Mouse (Mus musculus): Measurements from ENCODE around the gene Ift140. TPM values are rescaled to one million over a fixed set of nuclear protein-coding genes. Genes with fewer than 3 reads are reported as not detected.

Gene Ift140
- total RNA-seq, 2 experiments from 2014 or later, result 25.6 to 30.1 TPM

- DNase-seq (ENCODE audit: low spot score in 2 of 2), result no peak
Measured at GRCm38 (mm10) chr17:25068690-25069089, 52.8 kb downstream of the Ift140 start.

GRCm38 (mm10) chr17:25076906-25077305, 61.0 kb downstream of the Ift140 start:
- DNase-seq (ENCODE audit: low spot score in 2 of 2), result no peak

DNA sequence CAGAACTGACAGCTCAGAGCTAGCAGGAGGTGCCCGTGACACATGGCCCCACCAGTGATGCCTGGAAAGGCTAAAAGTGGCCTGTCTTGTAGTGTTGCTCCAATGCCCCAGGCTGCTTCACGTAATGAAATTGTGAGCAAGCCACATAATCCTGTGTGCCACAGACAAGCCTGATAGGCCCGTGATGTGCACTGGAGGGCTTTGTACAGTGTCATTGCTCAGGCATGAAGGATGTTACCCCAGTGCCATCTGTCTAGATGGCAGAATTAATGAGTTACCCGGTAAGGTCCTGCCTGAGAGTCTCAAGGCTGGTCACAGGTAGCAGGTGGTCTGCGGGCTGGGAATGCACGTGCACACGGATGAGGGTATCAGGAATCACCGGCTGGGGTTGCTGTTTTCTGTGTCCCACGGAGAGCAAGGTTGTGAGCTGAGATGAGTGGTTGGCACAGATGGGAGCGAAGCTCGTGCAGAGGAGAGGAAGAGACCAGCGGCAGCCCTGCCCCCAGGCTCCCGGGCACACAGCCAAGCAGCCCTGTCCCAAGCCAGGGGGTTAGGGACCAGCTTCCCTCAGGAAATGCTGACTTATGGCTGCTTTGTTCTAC, 62.0 kb downstream of the Ift140 start:
- DNase-seq (ENCODE audit: low spot score in 2 of 2), result peak; percentile 72 to 77

GRCm38 (mm10) chr17:25080210-25080609, 64.3 kb downstream of the Ift140 start:
- DNase-seq (ENCODE audit: low spot score in 2 of 2), result no peak

DNA sequence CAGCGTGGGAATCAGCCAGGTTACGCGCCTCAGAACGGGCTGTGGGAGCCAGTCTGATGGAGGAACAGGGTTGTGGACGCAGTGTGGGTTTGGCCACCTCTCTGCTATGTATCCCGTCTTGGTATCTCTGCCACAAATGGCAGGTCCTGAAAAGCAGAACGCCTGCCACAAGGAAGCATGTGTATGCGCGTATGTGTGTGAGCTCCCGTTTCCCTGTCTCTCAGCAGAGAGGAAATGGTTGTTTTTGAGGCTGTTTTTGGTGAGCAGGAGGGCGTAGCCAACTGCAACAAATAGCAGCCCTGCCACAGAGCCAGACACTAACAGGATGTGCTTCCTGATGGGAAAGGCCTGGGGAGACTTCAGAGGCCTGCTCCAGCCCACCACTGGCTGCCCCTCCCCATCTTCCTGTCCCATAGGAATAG, 65.1 kb downstream of the Ift140 start:
- DNase-seq (ENCODE audit: low spot score in 2 of 2), result no peak

DNA sequence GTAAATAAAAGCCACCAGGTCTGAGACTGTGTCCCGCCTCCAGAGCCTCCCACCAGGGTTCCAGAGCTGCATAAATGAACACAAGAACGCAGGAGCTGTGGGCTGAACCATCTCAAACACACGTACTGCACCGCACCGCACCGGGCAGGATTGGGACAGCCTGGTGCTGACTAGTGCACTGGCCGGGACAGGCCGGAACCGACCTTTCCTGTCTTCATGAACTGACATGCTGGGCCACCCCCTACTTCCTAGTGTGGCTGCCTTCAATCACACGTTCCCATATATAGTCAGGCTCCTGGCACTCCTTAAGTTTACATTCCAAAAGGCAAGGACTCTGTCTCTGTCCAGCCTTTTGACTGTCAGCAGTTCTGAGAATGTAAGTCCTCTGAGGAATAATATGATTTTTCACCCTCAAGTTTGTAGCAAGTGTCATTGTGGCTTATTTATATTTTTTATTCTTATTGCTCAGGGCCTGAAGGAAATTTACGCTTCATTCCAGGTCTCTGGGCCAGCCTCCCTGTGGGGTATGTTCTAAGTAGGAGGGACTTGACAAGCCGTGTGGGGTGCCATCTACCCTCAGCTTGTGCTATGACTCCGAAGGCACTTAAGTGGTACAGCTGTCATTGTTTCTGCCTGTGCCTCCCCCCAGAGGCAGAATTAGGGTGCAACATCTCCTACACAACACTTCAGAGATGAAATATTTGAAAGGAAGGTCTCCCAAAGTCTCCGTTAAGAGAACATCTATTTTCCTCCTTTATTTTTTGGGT, 66.4 kb downstream of the Ift140 start:
- no peak for DNase-seq (ENCODE audit: low spot score in 2 of 2)

GRCm38 (mm10) chr17:25082887-25083286, 67.0 kb downstream of the Ift140 start:
- DNase-seq (ENCODE audit: low spot score in 2 of 2), result no peak

DNA sequence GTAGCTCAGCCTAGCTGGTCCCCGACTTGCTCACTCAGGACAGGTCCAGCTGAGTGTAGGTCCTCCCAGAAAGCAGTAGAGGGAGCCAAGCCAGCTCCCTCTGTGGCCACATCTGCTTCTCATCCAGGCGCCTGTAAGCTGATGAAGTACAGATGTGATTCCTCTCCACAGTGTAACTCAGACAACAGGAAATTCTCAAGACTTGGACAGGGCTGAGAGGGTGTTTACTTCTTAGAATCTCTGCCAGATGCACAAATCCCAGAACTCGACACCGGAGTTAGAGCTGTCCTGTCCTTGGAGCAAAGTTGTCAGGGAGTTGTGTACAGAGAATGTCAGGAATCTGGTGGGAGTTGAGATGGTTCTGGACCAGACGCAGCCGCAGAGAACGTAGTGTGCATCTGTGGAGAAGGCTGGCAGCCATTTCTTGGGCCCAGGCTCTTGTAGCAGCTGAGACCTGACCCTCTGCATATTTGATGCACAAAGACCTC, 67.6 kb downstream of the Ift140 start, which contains the start of gene Tmem204:
TSS of gene Tmem204 (minus strand) at position 148 of the 488 bp plus-strand sequence.
- DNase-seq (ENCODE audit: low spot score in 2 of 2), result no peak

DNA sequence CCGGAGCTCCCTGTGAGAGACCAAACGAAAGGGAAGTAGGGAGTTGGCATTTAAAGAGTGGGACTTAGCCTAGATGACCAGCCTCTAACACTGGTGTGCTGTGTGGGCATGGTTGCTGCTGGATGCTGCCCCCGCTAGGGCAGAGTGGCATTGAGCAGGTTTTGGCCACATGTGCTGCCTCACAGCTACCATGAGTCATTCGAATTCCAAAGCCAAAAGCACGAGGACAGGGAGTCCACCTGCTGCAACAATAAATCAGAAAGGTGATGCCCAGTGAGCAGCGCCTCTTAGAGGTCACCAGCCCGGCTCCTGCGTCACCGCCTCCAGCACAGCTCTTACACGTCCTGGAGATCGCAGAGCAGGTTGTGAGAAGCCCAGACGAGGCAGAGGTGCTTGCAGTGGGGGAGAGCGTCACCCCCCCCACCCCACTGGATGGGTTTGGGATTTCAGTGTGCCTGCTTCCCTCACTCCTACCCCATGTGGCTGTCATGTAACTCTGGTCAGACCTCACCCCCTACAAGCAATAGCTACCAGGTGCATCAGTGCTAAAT, 69.0 kb downstream of the Ift140 start:
- no peak for DNase-seq (ENCODE audit: low spot score in 2 of 2)

GRCm38 (mm10) chr17:25086724-25087123, 70.8 kb downstream of the Ift140 start:
- DNase-seq (ENCODE audit: low spot score in 2 of 2), result no peak

- DNase-seq (ENCODE audit: low spot score in 2 of 2), result no peak
Measured at GRCm38 (mm10) chr17:25089158-25089557, 73.3 kb downstream of the Ift140 start.

- DNase-seq (ENCODE audit: low spot score in 2 of 2), result no peak
Measured at GRCm38 (mm10) chr17:25090450-25090849, 74.6 kb downstream of the Ift140 start.

- no peak for DNase-seq (ENCODE audit: low spot score in 2 of 2)
Measured at GRCm38 (mm10) chr17:25096221-25096620, 80.3 kb downstream of the Ift140 start.

DNA sequence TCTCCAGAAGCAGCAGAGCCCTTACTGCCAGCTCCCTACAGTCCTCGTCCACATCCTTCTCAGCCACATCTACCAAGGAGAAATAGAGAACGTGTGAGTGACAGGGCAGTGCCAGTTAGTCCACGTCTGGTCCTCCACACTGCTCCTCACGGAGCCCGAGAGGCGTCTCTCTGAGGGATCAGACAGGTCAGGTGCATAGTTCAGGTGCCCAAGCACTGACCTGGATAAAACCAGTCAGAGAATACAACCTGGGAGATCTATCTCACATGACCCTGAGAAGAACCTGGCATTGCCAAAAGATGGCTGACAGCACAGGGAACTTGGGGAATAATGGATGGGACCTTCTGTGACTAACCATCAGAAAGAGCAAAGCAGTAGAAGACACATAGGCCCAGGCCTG, 84.2 kb downstream of the Ift140 start:
- no peak for DNase-seq (ENCODE audit: low spot score in 2 of 2)

DNA sequence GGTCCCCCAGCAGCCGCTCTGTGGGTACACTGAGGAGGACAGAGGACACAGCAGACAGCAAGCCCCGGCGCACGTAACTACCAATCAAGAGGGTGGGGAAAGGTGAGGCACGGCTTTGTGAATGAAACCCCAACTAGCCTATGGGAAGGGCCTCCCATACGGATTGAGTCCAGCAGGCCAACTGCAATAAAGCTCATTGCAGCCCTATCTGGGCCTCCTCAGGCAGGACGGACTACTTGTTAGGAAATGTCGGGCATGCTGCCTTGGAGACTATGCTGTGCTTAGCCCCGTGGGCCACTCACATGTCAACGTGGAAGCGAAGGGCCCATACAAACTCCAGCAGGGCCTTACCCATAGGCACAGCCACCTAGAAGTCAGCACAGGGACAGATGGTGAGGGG, 85.5 kb downstream of the Ift140 start:
- DNase-seq (ENCODE audit: low spot score in 2 of 2), result no peak

GRCm38 (mm10) chr17:25107786-25108185, 91.9 kb downstream of the Ift140 start:
- no peak for DNase-seq (ENCODE audit: low spot score in 2 of 2)

GRCm38 (mm10) chr17:25109578-25109977, 93.7 kb downstream of the Ift140 start:
- DNase-seq (ENCODE audit: low spot score in 2 of 2), result peak; percentile 27 to 34

GRCm38 (mm10) chr17:25110590-25110989, 94.7 kb downstream of the Ift140 start:
- no peak for DNase-seq (ENCODE audit: low spot score in 2 of 2)

DNA sequence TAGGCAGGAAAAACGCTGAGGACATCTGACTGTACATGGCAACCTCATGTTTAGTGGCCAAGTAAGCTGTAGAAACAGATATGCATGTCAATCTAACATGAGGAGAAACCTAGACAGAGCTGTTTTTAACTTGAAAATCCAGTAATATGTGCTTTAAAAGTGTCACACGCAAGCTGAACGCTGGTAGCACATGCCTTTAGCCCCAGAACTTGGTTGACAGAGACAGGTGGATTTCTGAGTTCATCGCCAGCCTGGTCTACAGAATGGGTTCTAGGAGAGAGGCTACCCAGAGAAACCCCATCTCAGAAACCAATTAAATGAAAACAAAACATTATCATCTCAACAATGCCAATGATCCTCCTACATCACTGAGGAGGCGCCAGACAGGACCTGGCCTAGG, 95.3 kb downstream of the Ift140 start:
- DNase-seq (ENCODE audit: low spot score in 2 of 2), result no peak

DNA sequence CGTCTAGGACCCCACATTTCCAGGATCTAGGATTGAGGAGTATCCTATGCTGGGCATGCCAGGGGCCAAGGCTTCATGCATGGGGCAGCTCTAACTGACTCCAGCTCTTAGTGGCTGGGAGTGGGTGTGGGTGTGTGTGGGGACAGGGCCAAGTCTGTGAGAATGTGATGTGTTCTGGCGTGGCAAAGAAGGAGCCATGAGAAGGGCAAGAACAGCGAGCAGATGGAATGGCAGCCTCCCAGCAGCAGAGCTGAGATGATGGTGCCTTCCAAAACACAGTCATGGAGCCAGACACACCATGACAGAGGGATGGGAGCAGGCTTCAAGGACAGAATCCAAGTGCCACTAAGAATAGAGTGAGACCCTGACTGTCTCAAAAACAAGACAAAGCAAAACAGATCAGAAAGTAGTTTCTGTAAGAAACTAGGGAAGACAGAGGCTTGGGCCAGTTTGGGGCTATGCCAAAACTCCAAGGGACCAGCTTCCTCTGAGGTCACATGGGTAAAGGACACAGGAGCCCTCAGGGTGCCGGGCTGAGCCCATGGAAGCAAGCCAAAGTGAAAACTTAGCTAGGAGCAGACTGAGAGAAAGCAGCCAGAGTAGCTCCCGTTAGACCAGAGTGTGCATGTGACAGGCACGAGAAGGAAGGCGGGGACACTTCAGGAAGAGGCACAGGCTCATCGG, 96.0 kb downstream of the Ift140 start:
- DNase-seq (ENCODE audit: low spot score in 2 of 2), result peak; percentile 34 to 41

- DNase-seq (ENCODE audit: low spot score in 2 of 2), result no peak
Measured at GRCm38 (mm10) chr17:25112423-25112810, 96.5 kb downstream of the Ift140 start.

Data from layer of hippocampus, postnatal 10 days (tissue).